Mouse (Mus musculus): ENCODE results near the gene Hspg2.
"Not testable (repeated sequence)": the region's sequence is repeated elsewhere in the genome, so short reads cannot be mapped to it uniquely, and the experiment has no call there.

Gene Hspg2

DNA sequence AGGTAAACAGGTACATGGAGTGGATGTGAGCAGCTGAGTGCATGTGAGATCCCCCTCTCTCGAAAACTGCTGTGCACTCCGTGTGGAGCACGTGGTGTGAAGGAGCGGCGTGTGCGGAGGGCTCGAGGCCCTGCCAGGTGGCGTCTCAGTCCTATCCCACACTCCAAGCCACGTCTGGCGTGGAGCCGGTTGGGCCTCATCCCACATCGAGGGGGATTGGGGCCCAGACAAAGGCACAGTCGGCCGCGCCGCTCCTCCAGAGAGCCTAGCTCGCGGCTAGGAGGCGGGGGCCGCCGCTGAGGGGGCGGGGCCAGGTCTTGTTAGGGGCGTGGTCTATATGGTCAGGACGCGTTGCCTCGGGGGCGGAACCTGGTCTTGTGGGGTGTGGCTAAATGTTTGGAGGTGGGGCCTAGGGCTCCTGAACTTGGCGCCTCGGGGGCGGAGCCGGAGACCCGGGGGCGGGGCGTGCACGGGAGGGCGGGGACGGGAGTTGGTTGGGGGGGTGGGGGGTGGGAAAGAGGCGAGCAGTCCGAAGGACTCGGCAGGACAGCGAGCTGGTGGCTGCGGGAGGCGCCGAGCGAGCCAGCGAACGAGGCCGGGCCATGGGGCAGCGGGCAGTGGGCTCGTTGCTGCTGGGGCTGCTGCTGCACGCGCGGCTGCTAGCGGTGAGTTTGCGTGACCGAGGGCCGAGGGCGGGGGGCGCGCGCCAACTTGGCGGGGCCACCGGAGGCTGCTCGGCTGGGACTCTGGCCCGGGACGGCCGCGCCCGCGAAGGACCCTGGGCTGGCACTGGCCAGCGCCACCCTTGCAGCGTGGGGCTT lies at the start of gene Hspg2:
Gene Hspg2 (plus strand): TSS at position 510 of the 821 bp plus-strand sequence.
- DNase-seq, result peak; percentile 74

DNA sequence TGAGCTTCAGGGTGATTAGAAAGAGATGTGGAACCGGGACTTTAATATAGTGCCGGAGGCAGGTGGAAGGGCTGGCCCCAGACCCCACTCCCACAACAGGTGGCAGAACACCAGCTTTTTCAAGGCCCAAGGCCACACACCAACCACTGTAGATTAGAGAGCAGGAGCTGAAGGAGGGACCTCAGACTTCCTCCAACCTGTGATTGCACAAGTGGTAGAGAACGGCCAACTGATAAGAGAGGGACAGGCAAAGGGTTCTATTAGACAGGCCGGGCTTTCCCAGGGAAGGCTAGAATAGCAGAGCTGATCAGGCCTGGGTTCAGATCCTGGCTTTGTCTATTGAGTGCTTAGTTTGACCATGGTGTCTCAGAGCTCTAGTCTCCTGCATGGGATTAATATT lies 38.1 kb upstream of the Hspg2 start, which contains the start of gene Cela3b:
Gene Cela3b (minus strand): TSS at position 39 of the 400 bp plus-strand sequence.
- no peak for DNase-seq

DNA sequence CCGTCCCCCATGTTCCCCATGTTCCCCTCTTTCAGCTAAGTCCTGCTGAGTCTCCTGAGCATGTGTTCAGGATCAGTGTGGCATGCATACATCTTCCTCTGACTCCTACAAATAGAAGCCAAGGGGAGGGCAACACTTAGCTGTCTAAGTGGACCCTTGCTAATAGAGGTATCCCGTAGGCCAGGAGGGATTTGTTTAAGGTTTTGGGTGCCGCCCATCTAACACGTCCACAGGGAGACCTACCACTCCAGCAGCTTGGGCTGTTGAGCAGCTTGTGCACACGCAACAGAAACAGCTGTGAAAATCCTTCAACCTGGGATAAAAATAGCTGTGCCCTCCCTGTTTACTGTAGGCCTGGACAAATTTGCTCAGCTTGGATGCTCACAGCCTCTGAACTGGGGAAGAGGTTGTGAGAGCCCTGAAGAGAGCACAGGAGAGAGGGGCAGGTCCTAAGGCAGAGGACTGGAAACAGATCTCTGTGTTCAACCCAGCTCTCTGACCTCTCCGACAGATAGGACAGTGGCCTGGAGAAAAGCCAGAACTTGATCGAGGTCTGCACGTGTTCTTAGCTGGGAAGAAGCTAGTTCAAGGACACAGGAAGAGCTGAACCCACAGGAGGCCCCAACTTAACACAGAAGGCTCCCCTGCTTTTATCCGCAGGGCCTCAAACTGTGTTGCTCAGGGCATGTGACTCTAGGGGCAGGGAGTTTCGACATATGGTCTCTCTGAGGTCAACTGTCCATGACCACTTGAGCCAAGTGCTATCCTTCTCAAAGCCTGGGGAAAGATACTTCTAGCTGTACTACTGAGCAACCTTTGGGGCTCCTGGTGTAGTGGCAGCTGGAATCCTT lies 35.6 kb upstream of the Hspg2 start:
- DNase-seq, result not testable (repeated sequence)

DNA sequence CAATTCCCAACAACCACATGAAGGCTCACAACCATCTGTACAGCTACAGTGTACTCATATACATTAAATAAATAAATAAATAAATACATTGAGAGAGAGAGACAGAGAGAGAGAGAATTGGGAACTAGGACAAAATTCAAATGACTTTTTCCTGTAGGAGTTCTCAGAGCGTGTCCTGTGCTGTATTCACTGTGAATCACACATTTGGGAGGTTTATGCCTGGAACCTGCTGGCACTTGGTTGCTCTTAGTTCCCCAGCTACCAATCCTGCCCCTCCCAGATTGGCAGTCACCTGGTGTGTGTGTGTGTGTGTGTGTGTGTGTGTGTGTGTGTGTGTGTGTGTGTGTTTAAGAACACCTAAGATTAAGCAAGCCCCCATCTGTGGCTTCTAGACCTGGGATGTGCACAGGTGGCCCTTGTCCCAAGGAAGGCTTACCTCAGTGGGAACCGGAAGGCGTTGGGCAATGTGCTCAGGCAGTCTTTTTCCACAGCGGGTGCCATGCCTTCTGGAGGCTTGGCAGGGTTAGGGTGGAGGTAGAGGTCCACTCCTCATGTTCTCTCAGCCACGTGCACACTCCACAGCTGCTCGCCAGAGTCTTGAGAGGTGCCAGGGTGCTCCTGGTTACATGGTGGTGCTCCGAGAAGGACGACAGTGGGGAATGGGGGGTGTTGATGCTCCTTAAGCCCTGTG lies 31.4 kb upstream of the Hspg2 start:
- no peak for DNase-seq

DNA sequence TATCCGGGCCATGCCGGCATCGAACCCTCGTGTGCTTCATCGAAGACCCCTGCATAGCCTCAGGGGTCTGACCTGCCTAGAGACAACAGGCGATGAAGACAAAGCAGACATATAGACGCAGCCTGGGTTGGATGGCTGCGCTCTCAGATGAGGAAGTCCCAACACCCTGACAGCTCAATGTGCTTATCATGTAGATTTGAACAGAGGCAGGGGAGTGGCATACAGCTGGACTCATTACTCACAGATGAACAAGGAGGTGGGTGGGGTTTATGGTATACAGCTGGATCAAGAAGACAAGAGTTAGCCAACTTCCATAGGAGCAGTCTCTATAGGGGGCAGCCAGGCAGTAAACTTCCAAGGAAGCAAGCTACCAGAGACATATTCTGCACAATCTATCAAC lies 29.7 kb upstream of the Hspg2 start:
- DNase-seq, result no peak

DNA sequence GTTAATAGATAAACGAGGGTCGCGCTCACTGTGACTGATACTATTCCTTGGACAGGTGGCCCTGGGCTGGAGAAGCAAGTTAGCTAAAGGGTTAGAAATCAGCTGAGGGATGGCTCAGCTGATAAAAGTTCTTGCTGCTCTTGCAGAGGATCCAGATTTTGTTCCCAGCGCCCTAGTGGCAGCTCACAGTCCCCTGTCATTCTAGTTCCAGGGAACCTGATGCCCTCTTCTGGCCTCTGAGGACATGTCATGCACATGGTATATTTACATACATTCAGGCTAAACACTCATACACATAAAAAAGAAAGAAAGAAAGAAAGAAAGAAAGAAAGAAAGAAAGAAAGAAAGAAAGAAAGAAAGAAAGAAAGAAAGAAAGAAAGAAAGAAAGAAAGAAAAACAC lies 27.2 kb upstream of the Hspg2 start:
- DNase-seq, result no peak

DNA sequence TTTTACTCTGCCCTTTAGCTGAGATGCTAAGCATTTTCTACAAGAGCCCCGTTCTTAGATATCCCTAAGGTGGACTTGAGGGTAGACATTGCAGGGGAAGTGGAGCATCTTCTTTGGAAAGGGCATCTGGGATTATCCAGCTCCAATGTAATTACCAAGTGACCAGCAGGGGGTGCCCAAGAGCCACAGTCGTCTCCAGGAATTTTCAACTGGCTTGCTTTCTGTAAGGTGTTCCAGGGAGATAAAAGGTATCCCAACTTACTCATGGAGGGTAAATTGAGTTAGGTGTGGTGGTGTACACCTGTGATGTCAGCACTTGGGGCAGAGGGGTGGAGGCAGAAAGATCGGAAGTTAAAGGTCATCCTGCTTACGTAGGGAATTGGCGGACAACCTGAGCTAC lies 24.9 kb upstream of the Hspg2 start:
- peak; percentile 85 for DNase-seq

DNA sequence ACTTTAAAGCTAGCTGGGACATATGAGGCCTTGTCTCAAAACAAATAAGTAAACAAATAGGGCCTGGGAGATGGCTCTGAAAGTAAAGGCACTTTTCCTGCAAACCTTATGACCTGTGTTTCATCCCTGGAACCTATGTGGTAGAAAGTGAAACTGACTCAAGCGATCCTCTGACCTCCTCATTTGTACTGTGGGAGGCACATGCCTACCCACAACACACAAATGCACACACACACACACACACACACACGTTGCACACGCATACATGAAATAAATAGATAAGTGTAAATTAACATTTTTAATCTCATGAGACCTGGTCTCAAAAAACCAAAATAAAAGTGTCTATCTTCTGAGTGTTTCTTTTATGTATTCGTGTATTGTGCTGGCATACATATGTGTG lies 22.7 kb upstream of the Hspg2 start:
- DNase-seq, result no peak

DNA sequence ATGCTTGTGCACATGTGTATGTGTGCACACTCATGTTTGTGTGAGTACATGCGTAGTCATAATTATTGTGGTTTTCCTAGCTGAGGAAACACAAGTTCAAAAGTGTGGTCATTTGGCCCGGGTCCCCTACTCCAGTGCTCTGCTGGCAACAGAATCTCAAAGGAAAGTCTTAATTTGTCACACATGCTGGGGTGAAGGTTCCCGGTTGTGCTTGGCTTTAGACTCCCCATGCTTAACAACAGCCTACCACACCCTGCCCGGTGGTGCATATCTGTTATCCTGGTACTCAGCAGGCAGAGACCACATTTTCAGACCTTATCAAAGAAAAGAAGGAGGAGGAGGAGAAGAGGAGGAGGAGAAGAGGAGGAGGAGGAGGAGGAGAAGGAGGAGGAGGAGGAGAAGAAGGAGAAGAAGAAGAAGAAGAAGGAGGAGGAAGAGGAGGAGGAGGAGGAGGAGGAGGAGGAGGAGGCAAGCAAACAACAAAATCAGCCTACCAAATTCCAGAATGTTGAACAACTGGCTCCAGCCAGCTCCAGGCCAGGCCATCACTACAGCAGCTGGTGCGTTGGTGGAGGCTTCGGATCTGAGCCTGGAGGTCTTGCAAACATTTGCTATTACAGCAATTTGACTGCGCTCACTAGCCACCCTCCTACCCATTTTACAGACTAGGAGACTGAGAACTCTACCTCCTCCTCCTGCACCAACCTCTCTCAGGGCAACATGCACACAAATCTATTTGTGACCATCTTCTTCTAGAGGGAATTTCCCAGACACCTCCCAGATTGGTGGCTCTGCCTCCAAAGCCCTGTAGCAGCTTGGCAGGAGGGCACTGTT lies 21.0 kb upstream of the Hspg2 start:
- no peak for DNase-seq

DNA sequence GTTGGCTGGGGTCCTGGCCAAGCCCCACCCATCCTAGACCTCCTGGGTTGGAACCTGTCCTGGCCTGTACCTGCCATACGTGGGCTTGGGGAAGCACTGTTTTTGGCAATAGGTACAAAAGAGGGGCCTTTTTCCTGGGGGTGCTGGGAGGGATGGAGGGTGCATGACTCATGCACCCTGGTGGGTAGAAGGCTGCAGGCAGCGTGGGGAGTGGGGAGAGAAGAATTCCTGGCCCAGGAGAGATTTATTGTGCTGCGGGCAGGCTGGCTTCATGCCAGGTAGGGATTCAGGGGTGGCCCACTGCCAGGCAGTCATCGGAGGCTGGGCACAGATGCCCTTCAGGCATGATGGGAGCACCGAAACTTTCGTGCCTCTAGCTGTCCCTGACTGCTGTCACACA lies 20.4 kb upstream of the Hspg2 start:
- peak; percentile 32 for DNase-seq

DNA sequence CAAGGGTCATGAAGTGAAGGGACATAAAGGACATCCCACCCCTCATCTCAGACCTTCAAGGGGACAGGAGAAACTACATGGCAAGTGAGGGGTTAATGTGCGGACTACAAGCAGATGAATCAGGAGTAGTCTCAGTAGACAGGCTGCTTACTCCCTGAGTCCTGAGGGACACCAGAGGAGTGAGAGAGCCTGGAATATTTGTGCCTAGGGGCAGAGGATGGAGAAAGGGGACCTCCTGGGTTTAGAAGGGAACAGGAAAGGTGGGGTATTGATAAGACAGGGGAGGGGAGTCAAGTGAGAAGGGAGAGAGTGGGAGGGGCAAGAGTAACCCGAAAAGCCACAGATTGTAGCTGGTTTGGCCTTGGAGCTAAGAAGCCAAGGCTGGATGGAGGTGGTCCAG lies 19.9 kb upstream of the Hspg2 start:
- DNase-seq, result no peak

DNA sequence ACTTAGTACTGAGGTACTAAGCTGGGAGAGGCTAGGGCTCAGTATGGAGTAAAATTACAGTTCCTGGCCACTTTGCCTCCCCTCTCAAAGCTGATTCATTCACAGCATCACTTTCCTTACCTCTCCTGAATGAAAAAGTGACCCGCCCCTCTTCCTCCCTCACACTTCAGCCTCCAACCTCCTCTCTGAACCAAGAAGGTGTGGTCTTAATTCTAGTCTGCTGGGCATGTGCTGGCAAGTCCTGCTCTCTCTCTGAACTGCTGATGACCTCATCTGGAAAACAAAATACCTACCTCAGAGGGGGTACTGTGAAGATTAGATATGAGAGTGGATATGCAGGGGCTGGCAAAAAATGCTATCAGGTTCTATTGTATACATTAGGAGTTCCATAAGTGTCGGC lies 19.4 kb upstream of the Hspg2 start:
- DNase-seq, result no peak

DNA sequence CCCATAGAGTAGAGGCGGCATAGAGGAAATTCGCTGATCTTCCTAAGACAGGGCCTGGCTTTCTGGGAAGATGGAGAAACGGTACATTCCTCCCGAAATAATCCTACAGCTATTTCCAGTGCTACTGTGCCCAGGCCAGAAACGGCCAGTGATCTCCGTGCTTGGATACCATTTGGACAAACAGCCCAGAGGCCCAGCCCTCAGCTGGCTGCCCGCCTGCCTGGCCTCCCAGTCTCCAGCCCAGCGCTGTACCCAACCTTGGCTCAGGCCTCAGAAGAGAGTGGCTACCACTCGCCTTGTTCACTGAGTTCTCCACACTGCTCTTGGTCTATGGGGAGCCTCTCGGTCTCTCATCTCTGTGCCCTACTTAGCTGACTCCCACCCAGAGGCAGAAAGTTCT lies 18.9 kb upstream of the Hspg2 start:
- no peak for DNase-seq

DNA sequence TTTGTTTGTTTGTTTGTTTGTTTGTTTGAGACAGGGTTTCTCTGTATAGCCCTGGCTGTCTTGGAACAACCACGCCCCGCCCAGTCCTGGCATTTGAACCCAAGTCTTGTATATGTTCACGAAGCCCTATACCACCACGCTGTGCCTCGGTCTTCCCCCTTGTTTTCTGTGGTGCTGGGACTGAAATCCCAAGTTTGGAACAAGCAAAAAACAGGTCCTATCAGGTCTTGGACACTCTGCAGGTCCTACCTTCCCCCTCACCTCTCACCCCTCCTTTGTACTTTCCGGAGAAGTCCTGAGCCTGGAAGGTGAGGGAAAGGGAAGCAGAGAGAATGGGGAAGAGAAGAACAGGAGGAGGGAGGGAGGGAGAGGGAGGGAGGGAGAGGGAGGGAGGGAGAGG lies 16.4 kb upstream of the Hspg2 start:
- no peak for DNase-seq

DNA sequence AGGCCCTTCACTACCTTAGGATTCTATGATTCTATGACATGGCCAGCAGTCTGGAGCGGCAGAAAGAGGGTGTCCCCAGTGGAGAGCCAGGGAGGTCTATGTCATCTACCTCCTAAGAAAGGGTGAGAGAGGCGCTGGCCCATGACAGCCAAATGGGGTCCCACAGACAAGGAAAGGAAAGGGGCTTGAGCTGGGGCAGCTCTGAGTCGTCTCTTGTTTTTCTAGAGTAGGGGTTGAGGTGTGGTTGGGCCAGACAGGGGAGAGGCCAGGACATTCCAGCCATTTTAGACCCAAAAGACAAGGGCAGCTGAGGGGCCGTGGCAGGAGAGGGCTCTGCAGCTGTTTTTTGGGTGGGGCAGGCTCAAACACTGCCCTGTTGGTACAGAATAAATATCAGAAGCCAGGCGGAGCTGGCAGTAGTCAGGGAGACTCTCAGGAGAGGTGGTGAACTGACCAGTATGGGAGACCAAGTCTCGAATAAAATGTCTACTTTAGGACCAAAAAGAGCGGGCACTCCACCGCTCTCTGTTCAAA lies 15.3 kb upstream of the Hspg2 start, which contains the start of gene 1700013G24Rik:
Gene 1700013G24Rik (plus strand): TSS at position 51 of the 534 bp plus-strand sequence.
- no peak for DNase-seq

DNA sequence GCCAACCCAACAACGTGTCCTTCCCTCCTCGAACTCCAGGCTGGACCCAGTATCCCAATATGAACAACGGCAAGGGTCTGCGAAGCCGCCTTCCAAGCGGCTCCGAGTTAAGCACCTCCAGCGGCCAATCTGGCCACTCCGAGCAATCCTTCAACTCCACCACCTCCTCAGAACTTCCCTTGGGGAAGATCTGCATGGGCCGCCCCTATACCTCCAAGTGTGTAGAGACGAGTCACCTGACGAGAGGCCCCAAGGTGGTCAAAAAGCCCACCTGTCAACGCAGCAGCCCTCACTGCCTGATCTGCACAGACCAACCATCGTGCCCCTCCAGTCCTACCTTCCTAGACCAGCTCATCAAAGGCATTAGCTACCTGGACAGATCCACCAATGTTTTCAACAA lies 14.0 kb upstream of the Hspg2 start:
- DNase-seq, result no peak

DNA sequence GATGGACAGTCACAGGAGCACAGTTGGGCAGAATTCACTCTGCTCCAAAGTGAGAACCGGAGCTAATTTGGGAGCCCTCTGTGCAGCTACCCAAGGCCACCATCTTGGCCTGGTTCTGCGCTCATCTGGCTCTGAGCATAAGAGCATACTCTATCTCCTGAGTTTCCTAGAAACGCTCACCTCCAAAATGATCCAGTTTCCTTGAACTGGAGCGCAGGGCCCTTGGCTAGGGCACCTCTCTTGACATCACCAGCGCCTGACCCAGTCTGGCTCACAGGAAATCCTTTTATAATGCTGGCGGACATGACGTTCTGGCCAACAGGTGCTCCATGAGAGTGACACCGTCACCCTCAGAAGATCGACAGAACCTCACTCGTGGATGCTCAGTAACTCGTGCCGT lies 12.0 kb upstream of the Hspg2 start:
- DNase-seq, result no peak

DNA sequence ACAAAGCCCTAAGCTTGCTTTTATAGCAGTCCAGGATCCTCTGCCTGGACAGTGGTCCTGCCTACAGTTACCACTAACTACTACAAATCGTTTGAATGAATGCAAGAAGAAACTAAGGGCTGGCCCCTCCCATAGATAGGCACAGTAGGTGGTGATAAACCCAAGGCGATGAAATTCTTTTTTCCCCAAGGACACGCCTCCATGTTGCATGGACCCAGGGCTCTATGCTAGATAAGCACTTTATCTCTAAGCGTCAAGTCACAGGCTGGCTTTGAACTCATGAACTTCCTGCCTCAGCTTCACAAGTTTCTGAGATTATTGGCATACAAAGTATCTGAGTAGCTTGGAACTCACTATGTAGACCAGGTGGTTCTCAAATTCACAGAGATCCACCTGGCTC lies 11.3 kb upstream of the Hspg2 start:
- DNase-seq, result no peak

DNA sequence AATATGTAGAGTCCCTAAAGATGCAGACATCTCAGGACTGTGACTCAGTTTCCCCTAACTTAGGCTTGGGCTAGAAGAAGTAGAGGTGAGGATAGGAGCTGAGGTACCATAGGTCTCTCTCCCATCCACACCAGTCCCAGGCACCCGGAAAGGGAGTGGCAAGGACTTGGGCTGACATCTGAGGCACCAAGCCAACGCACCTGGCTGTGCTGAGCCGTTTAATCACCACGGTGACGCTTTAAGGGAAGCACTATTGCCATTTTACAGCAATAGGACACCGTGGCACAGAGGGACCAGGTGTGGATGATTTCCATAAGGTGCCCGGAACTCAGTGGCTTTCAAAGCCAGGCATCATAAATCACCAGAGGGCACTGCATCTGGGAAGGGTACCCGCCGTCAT lies 10.3 kb upstream of the Hspg2 start:
- DNase-seq, result no peak

DNA sequence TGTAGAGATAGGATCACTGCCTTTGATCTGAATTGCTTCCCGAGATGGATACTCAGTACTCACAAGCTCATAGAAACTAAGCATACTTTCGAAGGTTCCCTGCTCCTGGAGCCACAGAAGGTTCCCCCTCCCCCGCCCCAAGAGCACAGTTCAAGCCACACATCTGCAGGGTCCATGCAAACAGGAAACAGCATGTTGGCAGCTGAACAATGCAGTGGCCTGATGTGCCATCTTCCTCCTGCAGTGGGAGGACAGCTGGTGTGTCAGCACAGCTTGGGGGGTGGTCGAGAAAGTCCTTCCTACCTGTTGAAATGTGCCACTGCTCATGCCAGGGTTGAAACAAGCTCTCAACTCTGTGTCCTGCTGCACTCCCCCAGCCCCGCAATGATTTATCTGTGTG lies 9.7 kb upstream of the Hspg2 start:
- DNase-seq, result no peak

DNA sequence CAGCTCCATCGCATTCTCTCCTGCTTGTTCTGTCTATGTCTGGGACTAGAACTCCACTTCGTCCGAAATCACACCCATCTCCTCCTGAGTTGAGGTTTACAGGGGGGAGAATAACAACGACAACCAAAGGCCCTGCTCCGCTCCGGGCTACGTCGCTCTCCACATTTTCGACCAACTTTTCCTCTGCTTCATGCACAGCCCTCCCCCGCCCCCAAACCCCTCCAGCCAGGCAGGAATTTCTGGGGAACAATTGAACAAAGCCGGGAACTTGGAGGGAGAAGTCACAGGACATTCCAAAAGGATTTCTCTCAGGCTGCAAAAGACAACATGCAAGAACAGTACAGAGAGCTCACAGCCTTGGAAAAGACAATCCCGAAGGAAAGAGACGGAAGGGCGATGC lies 7.9 kb upstream of the Hspg2 start:
- DNase-seq, result no peak

DNA sequence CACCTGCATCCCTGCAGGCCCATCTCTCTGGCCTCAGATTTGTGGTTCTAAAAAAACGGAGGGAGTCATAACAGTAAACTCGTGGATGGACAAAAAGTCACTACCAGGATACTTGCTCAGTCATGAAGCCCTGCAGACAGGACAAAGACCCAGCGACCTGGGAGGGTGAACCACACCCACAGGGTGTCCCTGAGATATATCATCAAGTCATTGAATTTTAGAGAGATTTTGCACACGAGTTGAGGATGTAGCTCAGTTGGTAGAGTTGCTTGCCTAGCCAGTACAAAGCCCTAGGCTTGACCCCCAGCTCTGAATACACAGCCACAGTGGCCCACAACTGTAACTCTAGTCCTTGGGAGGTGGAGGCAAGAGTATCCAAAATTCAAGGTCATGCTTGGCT lies 7.4 kb upstream of the Hspg2 start:
- no peak for DNase-seq
